Mouse (Mus musculus) kidney, adult 8-10 months (tissue): ENCODE results near the gene Cdc42ep4.

Source experiments
- DNase-seq, 2 experiments: peaks; one replicate each; pipeline ENCODE4 v3.0.0; 2022

The Cdc42ep4 gene

GRCm38 (mm10) chr11:113682897-113683626, 68.6 kb downstream of the Cdc42ep4 start:
- peak; percentile 40 for DNase-seq

DNA sequence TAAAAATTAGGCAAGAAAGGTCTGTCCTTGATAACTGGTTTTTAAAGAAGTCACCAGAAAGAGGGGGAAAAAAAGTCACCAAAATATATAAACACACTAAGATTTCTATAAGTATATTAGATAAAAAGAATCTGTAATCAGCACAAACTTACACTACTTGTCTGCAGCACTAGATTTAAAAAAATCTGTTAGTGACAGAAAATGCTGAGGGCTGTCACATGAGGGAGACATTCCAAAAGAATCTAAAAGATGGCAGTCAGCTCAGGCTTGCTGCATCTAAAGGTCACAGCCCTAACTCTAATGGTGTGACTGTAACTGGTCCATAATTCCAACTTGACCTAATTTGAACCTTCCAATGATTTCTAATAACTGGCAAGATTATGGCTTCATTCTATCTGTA, 69.7 kb downstream of the Cdc42ep4 start:
- no peak for DNase-seq

DNA sequence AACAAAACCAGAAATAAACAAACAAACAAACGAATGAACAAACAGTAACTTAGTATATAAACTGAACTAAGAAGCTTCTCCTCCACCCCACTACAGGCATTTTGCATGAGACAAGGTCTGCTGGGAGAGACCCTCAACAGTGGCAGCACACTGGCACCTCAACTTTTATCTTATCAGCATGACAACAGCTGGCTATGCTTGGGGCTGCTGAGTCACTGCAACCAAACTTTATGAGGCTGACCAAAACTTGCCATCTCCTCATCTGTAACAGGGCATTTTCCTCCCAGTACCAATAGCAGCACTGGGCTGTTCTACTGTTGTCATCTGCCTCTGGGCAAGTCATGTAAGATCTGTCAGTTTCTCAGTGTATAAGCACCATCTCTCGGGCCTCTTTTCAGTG, 70.7 kb downstream of the Cdc42ep4 start:
- DNase-seq = no peak

- peak; percentile 39 to 77 for DNase-seq
Measured at GRCm38 (mm10) chr11:113678373-113678772, 73.3 kb downstream of the Cdc42ep4 start.

GRCm38 (mm10) chr11:113677378-113677777, 74.3 kb downstream of the Cdc42ep4 start:
- DNase-seq = no peak
